Mouse (Mus musculus) kidney, postnatal 4 days (tissue): Measurements from ENCODE around the gene Get4.

Experiments used
- DNase-seq, 2 experiments: peaks; one replicate each; pipeline ENCODE4 v3.0.0; 2021; ENCODE audit warnings: mixed read lengths in 2 of 2

The Get4 gene

DNA sequence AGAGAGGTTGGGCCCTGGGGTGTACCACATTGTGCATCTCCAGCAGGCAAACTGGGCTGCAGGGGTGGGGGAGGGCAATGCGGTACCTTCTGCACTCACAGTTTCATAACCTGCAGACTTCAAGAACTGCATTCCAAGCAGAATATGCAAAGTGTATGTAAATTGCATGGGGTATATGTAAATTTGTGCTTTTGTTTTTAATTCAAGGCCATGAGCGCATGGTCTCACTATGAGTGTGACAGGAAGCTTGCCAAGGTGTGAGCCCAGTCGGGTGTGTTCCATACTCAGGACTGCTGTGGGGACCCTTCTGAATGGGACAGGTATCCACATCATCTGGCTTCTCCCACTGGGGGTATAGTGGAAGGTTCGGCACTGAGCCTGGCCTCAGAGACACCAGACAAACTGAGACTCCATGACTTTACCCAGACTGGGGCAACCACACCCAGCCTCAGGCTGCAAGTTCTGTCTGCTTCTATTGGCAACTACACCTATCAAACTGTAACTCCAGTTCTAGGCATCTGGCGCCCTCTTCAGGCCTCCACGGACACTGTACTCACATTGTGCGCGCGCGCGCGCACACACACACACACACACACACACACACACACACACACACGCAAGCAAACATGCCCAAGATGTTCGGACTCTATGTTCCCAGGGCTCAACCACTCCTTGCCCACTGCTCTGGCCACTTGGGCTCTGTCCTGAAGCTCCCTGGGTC, 31.5 kb downstream of the Get4 start:
- DNase-seq, result no peak

DNA sequence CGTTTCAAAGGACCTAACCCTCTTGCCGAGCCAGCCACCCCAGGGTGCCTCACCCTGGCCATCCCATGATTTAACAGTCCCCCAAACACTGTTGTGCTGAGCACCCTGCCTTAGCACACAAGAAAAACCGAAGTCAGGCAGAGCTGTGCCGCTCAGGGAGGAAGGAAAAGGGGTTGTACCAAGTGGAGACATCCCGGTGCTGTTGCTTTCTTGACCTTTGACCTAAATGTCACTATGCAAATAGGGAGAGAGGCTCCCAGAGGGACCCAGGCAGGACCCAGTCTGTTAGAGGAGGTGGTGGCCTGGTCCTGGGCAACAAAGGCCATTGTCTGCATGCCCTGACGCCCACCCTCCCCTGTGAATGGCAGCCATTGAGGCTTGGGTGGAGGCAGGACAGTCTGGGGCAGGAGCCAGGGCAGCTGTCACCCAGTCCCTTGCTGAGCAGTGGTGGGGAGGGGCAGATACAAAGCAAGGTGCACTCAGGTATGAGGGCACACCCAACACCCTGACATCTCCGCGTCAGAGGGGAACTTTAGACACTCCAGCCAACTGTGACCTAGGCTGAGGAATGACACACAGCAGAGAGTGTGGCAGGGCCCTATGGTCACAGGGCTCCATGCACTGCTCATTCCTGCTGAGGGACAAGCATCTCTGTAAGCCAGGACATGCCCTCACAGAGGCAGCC, 33.4 kb downstream of the Get4 start:
- DNase-seq, result no peak

DNA sequence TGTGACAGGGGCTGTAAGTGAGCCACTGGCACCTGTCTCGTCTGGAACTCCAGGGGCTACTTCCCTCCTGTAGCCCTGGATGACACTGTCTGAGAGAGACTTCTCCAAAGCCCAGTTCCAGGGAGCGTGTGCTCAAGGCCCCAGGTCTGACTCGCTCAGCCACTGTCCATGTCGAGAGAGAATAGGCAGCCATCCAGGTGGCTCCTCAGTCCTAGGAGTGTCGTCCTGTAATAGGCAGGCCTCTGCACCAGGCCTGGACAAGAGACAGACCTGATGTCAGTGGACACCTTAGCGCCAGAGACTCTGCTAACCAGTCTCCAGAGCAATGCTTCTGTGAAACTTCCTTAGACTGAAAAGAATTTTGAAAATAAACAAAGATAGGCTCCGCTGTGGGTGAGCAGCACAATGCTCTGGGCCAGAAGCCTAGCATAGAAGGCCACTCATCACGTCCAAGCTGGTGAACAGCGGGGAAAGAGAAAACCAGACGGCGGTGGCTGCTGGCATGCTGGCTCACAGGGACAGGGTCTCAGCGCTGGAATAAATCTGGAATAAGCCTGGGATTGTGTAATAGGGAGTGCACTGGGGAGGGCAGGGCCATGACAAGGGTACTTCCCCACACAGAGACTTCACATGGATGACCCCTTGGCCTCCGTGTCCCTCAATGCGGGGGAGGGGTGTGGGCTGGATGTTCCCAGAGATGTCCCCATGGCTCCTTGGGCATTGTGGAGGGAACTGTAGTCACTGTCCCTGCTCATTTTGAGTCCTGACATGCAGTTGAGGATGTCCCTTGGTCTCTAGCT, 34.2 kb downstream of the Get4 start:
- no peak for DNase-seq

DNA sequence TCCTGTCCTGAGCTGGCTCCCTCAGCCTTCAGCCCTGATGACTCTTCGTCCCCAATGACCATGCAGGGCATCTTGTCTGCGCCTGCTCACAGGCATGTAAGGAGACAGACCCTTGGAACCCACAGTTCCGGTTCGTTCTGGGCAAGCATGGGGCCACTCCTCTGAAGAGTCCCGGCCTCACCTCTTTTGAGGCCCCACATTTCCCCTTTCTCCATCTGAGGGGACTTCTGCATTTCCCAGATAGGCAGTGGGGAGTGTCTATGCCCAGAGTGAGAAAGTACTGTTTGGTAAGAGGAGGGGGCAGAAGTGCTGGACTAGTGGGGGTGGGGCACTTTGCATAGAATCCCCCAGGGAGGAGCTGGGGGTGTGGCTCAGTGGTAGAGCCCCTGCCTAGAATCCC, 35.0 kb downstream of the Get4 start:
- no peak for DNase-seq

DNA sequence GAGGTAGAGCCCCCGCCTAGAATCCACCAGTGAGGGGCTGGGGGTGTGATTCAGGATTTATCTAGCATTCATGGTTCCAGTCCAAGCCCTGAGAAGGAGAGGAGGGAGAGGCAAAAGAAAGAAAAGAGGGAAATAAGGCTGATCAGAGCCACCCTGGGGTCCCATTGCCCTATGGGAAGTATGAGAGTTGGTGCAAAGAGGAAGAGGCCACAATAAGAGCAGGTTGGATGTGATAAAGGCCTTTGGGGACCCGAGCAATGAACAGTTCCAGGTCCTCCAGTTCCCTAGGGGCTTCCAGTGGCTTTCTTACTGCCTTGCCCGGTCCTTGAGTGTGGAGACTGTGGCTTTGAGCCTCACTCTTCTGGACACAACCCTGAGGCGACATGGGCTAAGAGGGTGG, 35.7 kb downstream of the Get4 start:
- no peak for DNase-seq

DNA sequence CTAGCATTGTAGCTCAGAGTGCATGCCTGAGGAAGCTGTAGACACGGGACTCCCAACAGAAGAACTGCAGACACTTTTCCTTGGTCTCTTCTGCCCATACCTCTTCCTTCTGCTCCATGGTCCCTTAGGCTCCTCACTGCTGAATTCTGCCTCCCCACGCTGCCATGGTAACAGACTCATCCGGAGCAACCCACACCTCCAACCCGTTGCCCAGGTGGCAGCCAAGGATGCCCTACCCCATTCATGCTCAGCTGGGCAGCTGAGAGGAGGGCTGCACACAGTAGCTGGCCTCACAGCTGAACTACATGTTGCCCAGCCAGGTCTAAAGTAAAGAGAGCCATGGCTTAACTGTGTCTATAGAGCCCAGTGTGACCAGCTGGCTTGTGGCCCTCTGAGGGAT, 36.5 kb downstream of the Get4 start:
- DNase-seq, result no peak

DNA sequence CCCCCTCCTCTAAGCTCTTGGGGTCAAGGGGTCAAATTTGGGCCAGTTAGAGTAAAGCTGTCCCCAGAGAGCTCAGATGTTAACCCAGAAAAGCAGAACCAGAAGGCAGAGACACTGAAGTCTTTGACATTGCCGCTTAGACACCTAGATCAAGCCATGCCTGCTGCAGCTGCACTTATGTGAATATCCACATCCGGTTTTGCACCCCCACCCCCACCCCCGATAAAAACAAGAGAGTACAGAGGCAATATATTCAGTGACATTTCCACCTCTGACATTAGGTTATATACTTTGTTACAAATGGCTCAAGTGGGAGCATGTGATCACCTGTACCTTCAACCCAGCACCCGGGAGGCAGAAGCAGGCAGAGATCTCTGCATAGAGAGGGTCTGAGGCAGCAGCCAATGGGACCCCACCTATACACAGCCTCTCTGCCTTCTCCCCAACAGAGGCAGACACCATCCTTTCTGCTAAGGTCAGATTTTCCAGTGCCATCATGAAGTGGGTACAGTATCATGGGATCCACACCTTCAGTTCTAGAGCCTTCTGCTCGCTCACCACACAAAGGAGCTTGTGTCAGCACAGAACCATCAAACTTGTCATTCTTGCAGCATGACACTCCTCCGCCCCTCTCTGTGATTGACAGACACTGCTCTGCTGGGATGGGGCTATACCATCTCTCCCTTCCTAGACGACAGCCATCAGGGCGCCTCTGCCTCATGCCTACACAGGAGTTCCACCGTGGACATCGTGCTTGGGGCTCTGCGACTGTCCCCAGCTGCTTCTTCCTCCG, 38.5 kb downstream of the Get4 start:
- no peak for DNase-seq

DNA sequence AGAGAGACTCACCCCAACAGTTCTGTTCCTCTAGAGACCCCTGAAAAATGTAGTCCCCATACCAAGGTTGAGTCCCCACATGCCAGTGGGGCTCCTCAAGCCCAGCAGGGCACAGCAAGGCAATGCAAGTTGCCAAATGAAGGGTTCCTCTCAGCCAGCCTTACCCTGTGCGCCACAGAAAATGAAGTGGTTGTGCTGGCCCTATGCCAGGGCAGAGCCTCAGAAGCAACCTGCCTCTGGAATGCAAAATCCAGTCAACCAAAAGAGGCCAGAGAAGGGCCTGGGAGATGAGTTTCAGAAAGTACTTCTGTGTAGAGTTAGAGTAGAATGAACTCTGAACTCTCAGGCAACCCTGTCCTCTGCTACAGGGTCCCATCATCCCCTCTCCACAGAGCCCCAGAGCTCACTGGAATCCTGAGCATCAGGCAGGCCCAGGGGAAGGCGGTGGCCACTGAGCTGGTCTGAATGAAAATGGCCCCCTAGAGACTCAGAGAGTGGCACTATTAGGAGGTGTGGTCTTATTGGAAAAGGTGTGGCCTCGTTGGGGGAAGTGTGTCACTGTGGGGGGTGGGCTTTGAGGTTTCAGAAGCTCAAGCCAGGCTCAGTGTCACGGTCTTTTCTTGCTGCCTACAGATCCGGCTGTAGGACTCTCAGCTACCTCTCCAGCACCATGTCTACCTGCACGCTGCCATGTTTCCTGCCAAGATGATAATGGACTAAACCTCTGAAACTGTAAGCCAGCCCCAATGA, 39.9 kb downstream of the Get4 start:
- peak; percentile 49 to 63 for DNase-seq

DNA sequence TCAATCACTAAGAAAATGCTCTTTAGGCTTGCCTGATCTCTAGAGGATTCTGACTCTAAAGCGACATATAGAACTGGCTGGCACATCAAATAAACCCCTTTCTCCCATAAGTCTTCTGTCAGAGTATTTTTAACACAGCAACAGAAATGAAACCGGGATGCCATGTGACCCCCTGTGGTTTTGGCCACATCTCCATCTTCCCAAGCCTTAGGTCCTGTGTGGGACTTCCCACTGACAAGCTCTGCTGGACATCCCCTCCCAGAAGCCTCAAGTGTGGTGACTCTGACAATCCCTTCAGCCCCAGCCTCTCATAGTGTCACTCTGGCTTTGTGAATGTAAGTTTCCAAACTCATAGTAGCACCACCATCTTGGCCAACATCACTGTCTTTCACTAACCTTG, 42.0 kb downstream of the Get4 start:
- no peak for DNase-seq

DNA sequence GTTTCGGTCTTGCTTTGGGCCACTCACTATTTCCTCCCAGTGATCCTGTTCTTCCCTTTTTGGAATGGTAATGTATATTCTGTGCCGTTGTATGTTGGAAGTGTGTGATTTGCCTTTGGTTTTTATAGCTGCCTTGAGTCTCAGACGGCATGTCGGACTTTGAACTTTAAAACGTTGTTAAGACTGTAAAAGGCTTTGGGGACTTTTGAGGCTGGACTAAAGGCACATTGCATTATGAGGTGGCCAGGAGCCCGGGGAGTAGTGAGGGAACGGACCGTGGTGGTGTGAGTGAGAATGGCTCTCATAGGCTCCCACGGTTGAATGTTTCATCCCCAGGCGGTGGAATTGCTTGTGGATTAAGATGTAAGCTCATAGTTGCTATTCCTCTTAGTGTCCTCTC, 45.0 kb downstream of the Get4 start:
- no peak for DNase-seq

DNA sequence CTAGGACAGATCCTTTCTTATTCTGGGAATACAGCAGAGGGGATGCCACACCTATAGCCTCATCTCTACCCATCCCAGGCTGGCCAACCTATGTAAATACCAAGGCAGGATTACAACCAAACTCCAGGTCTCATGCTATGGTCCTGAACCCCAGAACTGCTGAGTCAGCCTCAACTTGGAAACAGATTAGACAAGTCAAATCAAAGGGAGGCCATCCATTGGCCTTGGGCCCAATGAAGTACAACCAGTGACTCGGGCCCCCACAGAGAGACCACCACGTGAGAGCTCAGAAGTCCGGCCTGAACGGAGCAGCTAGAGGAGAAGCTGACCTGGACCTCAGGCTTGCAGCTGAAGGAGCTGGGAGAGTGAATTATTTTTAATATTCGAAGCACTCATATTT, 45.6 kb downstream of the Get4 start:
- DNase-seq, result no peak

DNA sequence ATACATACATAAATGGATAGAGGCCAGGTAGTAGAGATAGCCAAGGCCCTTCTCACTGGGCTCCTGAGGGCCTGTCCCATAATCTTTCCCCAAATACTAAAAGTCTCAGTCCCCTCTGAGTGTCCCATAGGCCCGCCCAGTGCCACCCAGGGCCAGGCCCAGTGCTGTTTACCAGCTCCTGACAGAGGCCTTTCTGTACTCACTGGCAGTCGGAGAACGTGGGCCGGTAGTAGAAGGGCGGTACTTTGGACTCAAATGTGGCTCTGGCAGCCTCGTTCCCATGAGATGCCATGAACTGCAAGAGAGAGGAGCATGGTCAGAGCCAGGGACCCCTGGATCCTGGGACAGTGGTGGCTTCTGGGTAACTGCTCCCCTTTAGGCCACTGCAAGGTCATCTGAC, 50.0 kb downstream of the Get4 start:
- DNase-seq, result no peak

DNA sequence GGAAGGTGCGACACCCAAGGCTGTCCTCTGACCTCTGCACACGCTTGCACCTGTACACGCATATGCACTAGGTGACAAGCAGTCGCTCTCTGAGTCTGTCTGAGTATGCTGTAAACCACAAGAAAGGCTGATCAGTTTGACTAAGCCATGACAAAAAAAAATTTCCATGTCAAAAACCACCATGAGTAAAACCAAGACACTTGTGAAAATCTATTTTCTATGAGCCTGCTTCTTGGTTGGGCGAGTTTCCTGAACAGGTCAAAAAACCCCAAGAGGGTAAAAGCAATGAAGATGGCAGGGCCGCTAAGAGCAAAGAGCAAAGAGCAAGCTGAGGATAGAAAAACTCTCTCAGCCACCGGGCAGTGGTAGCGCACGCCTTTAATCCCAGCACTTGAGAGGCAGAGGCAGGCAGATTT, 51.5 kb downstream of the Get4 start:
- no peak for DNase-seq

DNA sequence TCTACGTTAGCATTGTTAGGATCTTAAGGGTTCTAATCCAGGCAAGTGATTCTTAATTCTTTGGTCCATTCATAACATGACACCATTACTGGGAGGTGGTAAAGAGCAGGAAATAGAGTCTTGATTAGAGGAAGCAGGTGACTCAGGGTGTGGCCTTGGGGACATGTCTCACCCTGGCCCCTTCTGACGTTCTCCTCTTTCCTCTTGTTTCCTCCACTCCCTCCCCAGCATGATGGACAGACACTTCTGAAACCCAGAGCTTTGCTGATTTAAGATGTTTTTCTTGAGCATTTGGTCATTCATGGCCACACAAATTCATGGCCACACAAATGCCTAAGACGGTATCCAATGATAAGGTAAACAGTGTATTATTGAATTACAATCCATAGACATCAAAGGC, 57.8 kb downstream of the Get4 start:
- no peak for DNase-seq

DNA sequence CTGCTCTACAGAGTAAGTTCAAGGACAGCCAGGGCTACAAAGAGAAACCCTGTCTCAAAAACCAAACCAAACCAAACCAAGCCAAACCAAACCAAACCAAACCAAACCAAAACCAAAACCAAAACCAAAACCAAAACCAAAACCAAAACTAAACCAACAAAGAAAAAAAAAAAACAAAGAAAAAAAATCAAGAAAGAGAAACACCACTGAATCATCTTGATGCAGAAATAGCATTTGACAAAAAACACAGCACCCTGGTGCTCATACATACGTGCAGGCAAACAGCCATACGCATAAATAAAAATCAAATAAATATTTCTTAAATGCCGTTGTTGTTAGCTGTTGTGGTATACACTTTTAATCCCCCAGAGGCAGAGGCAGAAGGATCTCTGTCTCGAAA, 58.4 kb downstream of the Get4 start:
- DNase-seq, result no peak

DNA sequence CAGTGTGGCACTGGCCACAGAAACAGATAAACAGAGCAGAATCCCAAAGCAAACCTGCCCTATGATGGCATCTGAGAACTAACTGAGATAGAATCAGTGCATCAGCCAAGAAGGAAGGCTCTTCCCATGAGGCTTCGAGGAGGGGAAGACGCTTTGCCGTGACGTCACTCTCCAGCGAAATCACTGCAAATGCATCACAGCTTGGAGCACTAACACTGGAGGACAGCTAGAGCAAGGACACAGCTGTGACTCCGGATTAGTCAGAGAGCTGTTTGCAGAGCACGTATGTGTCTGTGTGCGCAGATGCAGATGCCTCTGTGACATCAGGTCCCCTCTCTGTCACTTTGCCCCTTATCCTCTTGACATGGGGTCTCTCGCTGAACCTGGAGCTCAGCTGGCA, 59.7 kb downstream of the Get4 start:
- DNase-seq, result no peak

DNA sequence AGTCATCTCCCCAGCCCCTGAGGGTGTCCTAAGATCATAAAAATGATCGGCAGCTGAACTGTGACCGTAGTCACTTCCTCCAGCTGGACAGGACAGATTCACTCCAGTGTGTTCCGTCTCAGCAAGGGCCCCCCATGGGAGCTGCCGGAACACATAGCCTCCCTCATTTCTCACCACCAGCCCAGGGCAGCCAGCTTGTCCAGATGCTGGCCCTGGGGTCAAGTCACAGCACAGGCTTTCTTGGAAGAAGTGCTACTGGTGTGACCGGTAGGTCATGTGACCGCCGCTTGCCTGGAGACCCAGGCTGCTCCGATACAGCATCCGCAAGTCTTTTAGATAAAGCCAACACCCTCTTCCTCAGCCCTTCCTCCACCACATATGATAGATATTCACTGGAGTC, 61.4 kb downstream of the Get4 start:
- peak; percentile 38 to 68 for DNase-seq

DNA sequence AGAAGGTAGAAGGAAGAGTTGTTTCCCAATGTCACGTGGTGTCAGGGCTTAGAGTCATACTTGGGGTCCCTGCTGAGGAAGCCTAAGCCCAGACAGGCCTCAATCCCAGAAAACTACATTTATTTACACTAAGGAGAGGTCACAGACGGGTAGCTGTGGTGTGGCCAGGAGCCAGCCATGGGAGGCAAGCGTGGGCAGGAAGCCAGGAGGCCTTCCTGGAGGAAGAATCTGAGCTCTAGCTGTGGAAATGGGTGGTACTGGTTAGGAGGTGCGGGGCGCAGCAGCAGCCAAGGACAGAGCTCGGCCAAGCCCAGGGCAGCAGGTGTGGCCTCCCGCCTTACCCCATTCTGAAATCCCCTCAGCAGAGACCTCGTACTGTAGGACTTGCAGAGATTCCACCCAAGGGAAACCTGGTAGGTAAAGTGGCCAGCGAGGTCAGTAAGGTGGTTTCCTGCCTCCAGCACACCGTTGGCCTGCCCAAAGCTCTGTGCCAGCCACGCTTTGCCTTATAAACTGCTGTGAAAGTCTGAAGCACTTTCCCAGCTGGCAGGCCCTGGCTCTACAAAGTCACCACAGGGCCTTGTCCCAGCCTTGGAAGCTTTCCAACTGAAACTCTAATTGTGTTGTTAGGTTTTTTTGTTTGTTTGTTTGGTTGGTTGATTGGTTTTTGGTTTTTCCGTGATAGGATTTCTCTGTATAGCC, 63.0 kb downstream of the Get4 start:
- no peak for DNase-seq

DNA sequence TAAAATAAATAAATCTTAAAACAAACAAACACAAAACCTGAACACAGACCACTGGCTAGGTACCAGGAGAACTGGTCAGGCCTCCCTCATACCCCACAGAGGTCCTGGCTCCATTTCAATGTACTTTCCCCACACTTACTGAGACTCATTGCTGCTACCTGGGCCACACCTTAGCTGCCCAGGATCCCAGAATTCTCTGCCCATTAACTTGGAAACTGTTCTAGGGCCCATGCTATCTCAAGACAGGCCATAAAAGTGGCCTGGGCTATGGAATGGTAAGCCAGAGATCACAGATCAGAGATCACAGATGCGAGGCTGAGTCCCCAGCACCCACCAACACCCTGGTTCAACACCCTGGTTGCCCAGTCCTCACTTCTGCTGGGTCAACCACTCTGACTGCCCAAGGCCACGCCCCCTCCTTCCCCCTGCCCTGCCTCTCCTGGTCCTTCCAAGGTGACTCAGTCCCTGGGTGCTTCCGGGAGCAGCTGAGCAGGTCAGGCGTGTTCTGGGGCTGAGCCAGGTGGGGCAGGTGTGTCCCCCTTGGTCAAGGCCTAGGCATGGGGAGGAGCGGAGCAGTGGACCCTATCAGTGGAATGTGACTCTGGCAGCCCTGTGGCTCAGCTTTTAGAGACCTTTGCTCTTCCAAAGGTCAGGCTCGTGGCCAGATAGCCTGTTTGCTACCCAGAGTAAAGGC, 65.0 kb downstream of the Get4 start:
- peak; percentile 77 to 87 for DNase-seq

DNA sequence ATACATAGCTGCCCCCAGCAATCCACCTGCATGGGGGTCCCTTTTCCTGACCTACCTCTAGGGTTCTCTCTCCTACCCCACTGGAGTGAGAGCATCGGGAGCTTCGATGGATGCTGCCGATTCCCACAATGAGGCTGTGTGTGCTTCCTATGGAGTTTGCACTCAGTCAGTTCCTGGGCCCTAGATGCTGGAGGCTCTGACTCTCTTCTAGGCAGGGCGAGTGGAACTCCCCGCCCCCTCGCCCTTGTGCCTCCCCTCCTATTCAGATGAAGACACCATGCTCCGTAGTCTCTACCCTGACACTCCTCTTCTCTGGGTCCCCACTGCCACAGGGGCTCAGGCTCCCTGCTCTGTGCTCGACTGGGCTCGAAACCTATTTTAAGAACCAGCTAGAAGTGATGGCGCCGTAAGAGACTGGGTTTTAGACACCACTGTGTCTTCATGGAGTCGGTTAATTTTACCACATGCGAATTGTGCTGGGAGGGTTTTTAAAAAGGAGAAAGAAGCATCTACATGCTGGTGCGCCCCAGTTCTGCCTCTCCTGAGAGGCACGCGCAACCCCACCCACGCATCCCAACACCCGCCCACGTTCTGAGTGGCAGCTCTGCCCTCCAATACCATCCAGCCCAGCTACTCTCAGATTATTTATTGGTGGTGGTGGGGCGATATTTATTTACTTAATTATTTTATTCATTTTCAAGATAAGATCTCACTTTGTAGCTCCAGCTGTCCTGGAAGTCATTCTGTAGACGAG, 65.8 kb downstream of the Get4 start:
- peak in 1 of 2 experiments; percentile 34 for DNase-seq
